8 mouse cellular contexts compared by ENCODE assay signal in genomic region chr6:140424201-140424990, GRCm38 (mm10). TPM values are rescaled to one million over a fixed set of nuclear protein-coding genes. Genes with fewer than 3 reads are reported as not detected.
DNase-seq lines count a peak whose midpoint lies in the region; ATAC-seq and TF ChIP-seq lines count a peak whose summit lies in the region.

No protein-coding gene starts in this region.

- H3K36me3 ChIP-seq in embryonic facial prominence, embryonic 12.5 days, result peaks cover 11% of the 10 kb centered on the region; the same call in 1 of the 2 replicates
- peaks cover 7% of the 10 kb centered on the region; the same call in 1 of the 2 replicates for H3K36me3 ChIP-seq in heart, embryonic 10.5 days
- no peaks in the 10 kb centered on the region; the same call in 1 of the 2 replicates for H3K36me3 ChIP-seq in kidney, postnatal 0 days (ENCODE audit: insufficient read depth, low read length)
- no peaks in the 10 kb centered on the region for H3K36me3 ChIP-seq in liver, postnatal 0 days (replicated peaks; ENCODE audit: insufficient read depth, low read length)
- peaks cover 5% of the 10 kb centered on the region; the same call in 1 of the 2 replicates for H3K36me3 ChIP-seq in neural tube, embryonic 15.5 days

- no peaks in the 10 kb centered on the region for H3K9me3 ChIP-seq in embryonic facial prominence, embryonic 12.5 days
- no peaks in the 10 kb centered on the region; the same call in 1 of the 2 replicates for H3K9me3 ChIP-seq in heart, embryonic 10.5 days
- 0 out of 2 replicates have a peak, but pooled peaks cover 4% of the 10 kb centered on the region for H3K9me3 ChIP-seq in kidney, postnatal 0 days (replicated peaks; ENCODE audit: low read length)
- no peaks in the 10 kb centered on the region for H3K9me3 ChIP-seq in liver, postnatal 0 days (ENCODE audit: low read length)
- no peaks in the 10 kb centered on the region for H3K9me3 ChIP-seq in neural tube, embryonic 15.5 days (replicated peaks)

- TF ChIP-seq EP300 in liver, postnatal 0 days (IDR thresholded peaks at IDR 0.05; ENCODE audit: low read depth), result no peak

- 1% methylated on average over 66 of the region's 72 CpGs for WGBS in embryonic facial prominence, embryonic 12.5 days
- under 1% methylated on average over 71 of the region's 72 CpGs for whole genome bisulfite sequencing in heart, embryonic 10.5 days
- WGBS in kidney, postnatal 0 days, result 1% methylated on average over 59 of the region's 72 CpGs
- WGBS in liver, postnatal 0 days (ENCODE audit: insufficient replicate concordance), result under 1% methylated on average over 49 of the region's 72 CpGs
- 0% methylated on average over 41 of the region's 72 CpGs for WGBS in neural tube, embryonic 15.5 days

- H3K4me3 ChIP-seq in embryonic facial prominence, embryonic 12.5 days, result peak overlapping the region; percentile 94
- peak overlapping the region; percentile 95 for H3K4me3 ChIP-seq in heart, embryonic 10.5 days
- H3K4me3 ChIP-seq in kidney, postnatal 0 days (replicated peaks; ENCODE audit: low read depth, low read length), result peak overlapping the region; percentile 97
- H3K4me3 ChIP-seq in liver, postnatal 0 days (ENCODE audit: low read depth, low read length), result peak overlapping the region; percentile 78
- H3K4me3 ChIP-seq in neural tube, embryonic 15.5 days (replicated peaks), result peak overlapping the region; percentile 75

- TF ChIP-seq CTCF in kidney, postnatal 0 days (IDR thresholded peaks at IDR 0.05; ENCODE audit: low read depth), result 0 out of 2 replicates have a peak, but pooled peaks have one; percentile 12
- no peak for TF ChIP-seq CTCF in liver, postnatal 0 days (IDR thresholded peaks at IDR 0.05; ENCODE audit: low read depth)

- H3K4me2 ChIP-seq in embryonic facial prominence, embryonic 12.5 days (replicated peaks), result peak overlapping the region; percentile 64
- peak overlapping the region; percentile 89 for H3K4me2 ChIP-seq in kidney, postnatal 0 days (ENCODE audit: low read length)
- H3K4me2 ChIP-seq in liver, postnatal 0 days (ENCODE audit: low read depth, low read length), result peak overlapping the region; percentile 81
- peak overlapping the region; percentile 77 for H3K4me2 ChIP-seq in neural tube, embryonic 15.5 days

- peak overlapping the region; percentile 94 for H3K9ac ChIP-seq in embryonic facial prominence, embryonic 12.5 days
- peak overlapping the region; percentile 95 for H3K9ac ChIP-seq in kidney, postnatal 0 days (ENCODE audit: low read depth, low read length)
- H3K9ac ChIP-seq in liver, postnatal 0 days (replicated peaks), result peak overlapping the region; percentile 83
- H3K9ac ChIP-seq in neural tube, embryonic 15.5 days (replicated peaks), result peak overlapping the region; percentile 88

- peak; percentile 18 to 33 for DNase-seq in lung, adult 18-20 months
- no peak for DNase-seq in lung, postnatal 36 days
- DNase-seq in heart, embryonic 10.5 days (ENCODE audit: low spot score), result peak; percentile 85
- DNase-seq in kidney, postnatal 0 days (ENCODE audit: low spot score), result peak; percentile 59
- DNase-seq in liver, postnatal 0 days, result peak; percentile 40
- peak; percentile 48 for DNase-seq in thymus, postnatal 0 days (ENCODE audit: low spot score)

- H3K4me1 ChIP-seq in embryonic facial prominence, embryonic 12.5 days, result peaks cover 9% of the 10 kb centered on the region
- peaks cover 8% of the 10 kb centered on the region; the same call in 1 of the 2 replicates for H3K4me1 ChIP-seq in heart, embryonic 10.5 days
- H3K4me1 ChIP-seq in kidney, postnatal 0 days (replicated peaks; ENCODE audit: insufficient read depth, low read length), result no peaks in the 10 kb centered on the region
- no peaks in the 10 kb centered on the region for H3K4me1 ChIP-seq in liver, postnatal 0 days (ENCODE audit: insufficient read depth)
- peaks cover 36% of the 10 kb centered on the region for H3K4me1 ChIP-seq in neural tube, embryonic 15.5 days

- ATAC-seq in embryonic facial prominence, embryonic 12.5 days (ENCODE audit: insufficient number of reproducible peaks, insufficient read depth, low FRiP score, low TSS enrichment), result peak; percentile 82
- peak; percentile 79 for ATAC-seq in kidney, postnatal 0 days (replicated peaks; ENCODE audit: low FRiP score, low read depth)
- ATAC-seq in liver, postnatal 0 days, result peak; percentile 58
- peak; percentile 76 for ATAC-seq in neural tube, embryonic 15.5 days (ENCODE audit: low FRiP score)

- no peaks in the 10 kb centered on the region for H3K27me3 ChIP-seq in embryonic facial prominence, embryonic 12.5 days
- no peaks in the 10 kb centered on the region for H3K27me3 ChIP-seq in heart, embryonic 10.5 days (ENCODE audit: insufficient read depth, poor library complexity, severe bottlenecking)
- H3K27me3 ChIP-seq in kidney, postnatal 0 days (ENCODE audit: insufficient read depth, low read length), result no peaks in the 10 kb centered on the region
- H3K27me3 ChIP-seq in liver, postnatal 0 days (ENCODE audit: insufficient read depth, low read length), result peaks cover 6% of the 10 kb centered on the region
- H3K27me3 ChIP-seq in neural tube, embryonic 15.5 days (replicated peaks), result no peaks in the 10 kb centered on the region

- H3K27ac ChIP-seq in embryonic facial prominence, embryonic 12.5 days, result peak overlapping the region; percentile 94
- H3K27ac ChIP-seq in heart, embryonic 10.5 days, result peak overlapping the region; percentile 99
- H3K27ac ChIP-seq in kidney, postnatal 0 days, result peak overlapping the region; percentile 92
- peak overlapping the region; percentile 94 for H3K27ac ChIP-seq in liver, postnatal 0 days (ENCODE audit: low read depth)
- peak overlapping the region; percentile 92 for H3K27ac ChIP-seq in neural tube, embryonic 15.5 days (replicated peaks)

RNA-seq across cellular contexts. Expression of gene Plekha5, which starts 0.5 kb away (rescaled TPM):
- polyA plus RNA-seq in embryonic facial prominence, embryonic 12.5 days (2016; fragmentation: Nextera tagmentation; extraction: Ambion mirVana), result 54.2 and 59.4 TPM in 2 replicates
- polyA plus RNA-seq in heart, embryonic 10.5 days (2016; fragmentation: Nextera tagmentation; extraction: Ambion mirVana), result 18.6 and 33.8 TPM in 2 replicates
- polyA plus RNA-seq in kidney, postnatal 0 days (2015; fragmentation: Nextera tagmentation; extraction: Ambion mirVana), result 39.0 and 40.2 TPM in 2 replicates
- 4.2 and 5.2 TPM in 2 replicates for polyA plus RNA-seq in liver, postnatal 0 days (2015; fragmentation: Nextera tagmentation; extraction: Ambion mirVana)
- 33.9 and 40.9 TPM in 2 replicates for polyA plus RNA-seq in neural tube, embryonic 15.5 days (2015; fragmentation: Nextera tagmentation; extraction: Ambion mirVana)
- polyA plus RNA-seq in thymus, postnatal 0 days (2015; fragmentation: Nextera tagmentation; extraction: Ambion mirVana), result 26.6 and 29.8 TPM in 2 replicates
